ENCODE assay signal across 8 mouse cellular contexts in genomic region chr15:98510438-98511385, GRCm38 (mm10). TPM values are rescaled to one million over a fixed set of nuclear protein-coding genes. Genes with fewer than 3 reads are reported as not detected.
DNase-seq lines count a peak whose midpoint lies in the region; ATAC-seq and TF ChIP-seq lines count a peak whose summit lies in the region.

No protein-coding gene starts in this region.

- 32% methylated on average over 25 of the region's 25 CpGs for WGBS in forebrain, embryonic 13.5 days

- TF ChIP-seq CTCF in MEL (IDR thresholded peaks at IDR 0.05 in 2 of 3, conservative IDR thresholded peaks at IDR 0.05 in 1 of 3; ENCODE audit: control insufficient read depth in 1 of 3, insufficient read depth in 1 of 3, low read depth in 2 of 3, low read length in 3 of 3, poor library complexity in 1 of 3, severe bottlenecking in 1 of 3): peak; percentile 80 to 98 (median 89)

- TF ChIP-seq RAD21 in MEL (IDR thresholded peaks at IDR 0.05; ENCODE audit: low read depth, low read length): peak; percentile 90

- intact Hi-C loops in heart, postnatal 14 days (cut with DNase I): loop anchor here (5.0 to 10.0 kb wide), 3 partner anchors 107 to 1947 kb away; partner anchors contain the start of genes Pfkm and Senp1

- TF ChIP-seq EP300 in MEL (IDR thresholded peaks at IDR 0.05; ENCODE audit: low read depth in 1 of 2, low read length in 2 of 2): peak in 1 of 2 experiments; percentile 15; a peak in 2 of 4 replicates

- no peaks in the 10 kb centered on the region for H3K27me3 ChIP-seq in MEL (ENCODE audit: control insufficient read depth in 1 of 2, insufficient read depth in 2 of 2, low read length in 2 of 2)
- no peaks in the 10 kb centered on the region for H3K27me3 ChIP-seq in forebrain, embryonic 13.5 days

- peak overlapping the region; percentile 50 for H3K4me2 ChIP-seq in forebrain, embryonic 13.5 days

- DNase-seq in MEL (ENCODE audit: low read depth, low spot score): peak; percentile 98
- peak; percentile 71 for DNase-seq in c-Kit-positive CD71-positive TER-119-negative erythroid progenitor cells, embryonic 14.5 days (ENCODE audit: low read depth)
- DNase-seq in heart, postnatal 14 days: peak; percentile 82 to 89
- peak; percentile 82 to 83 for DNase-seq in layer of hippocampus, postnatal 10 days (ENCODE audit: low spot score in 2 of 2)
- peak; percentile 83 for DNase-seq in lung, postnatal 14 days
- peak; percentile 59 for DNase-seq in retina, adult 2 months (ENCODE audit: low read depth, low spot score)
- peak; percentile 83 to 90 for DNase-seq in thymus, postnatal 36 days

- peak; percentile 27; the same call in 1 of the 2 replicates for ATAC-seq in forebrain, embryonic 13.5 days

- peak overlapping the region; percentile 76 for H3K9ac ChIP-seq in MEL (ENCODE audit: control insufficient read depth, low read depth, low read length, poor library complexity, severe bottlenecking)
- H3K9ac ChIP-seq in forebrain, embryonic 13.5 days: peak overlapping the region; percentile 37; the same call in 1 of the 2 replicates

- peaks cover 0 to 25% of the 10 kb centered on the region in 2 experiments; a peak in 2 of 4 replicates for H3K36me3 ChIP-seq in MEL (ENCODE audit: control insufficient read depth in 1 of 2, insufficient read depth in 2 of 2, low read length in 2 of 2)
- 0 out of 2 replicates have a peak, but pooled peaks cover 2% of the 10 kb centered on the region for H3K36me3 ChIP-seq in forebrain, embryonic 13.5 days (ENCODE audit: poor library complexity, severe bottlenecking)

- H3K27ac ChIP-seq in MEL (ENCODE audit: control insufficient read depth, low read depth, low read length): peak overlapping the region; percentile 90
- no peak overlapping the region for H3K27ac ChIP-seq in forebrain, embryonic 13.5 days

- peaks cover 19 to 40% of the 10 kb centered on the region in 2 experiments for H3K4me1 ChIP-seq in MEL (ENCODE audit: control insufficient read depth in 1 of 2, insufficient read depth in 2 of 2, low read length in 2 of 2)
- H3K4me1 ChIP-seq in forebrain, embryonic 13.5 days: peaks cover 6% of the 10 kb centered on the region

- no peaks in the 10 kb centered on the region for H3K9me3 ChIP-seq in MEL (replicated peaks; ENCODE audit: insufficient read depth, low read length)
- H3K9me3 ChIP-seq in forebrain, embryonic 13.5 days (replicated peaks): no peaks in the 10 kb centered on the region

- H3K79me2 ChIP-seq in MEL (ENCODE audit: control insufficient read depth, insufficient read depth, low read length, poor library complexity): no peaks in the 10 kb centered on the region; the same call in 1 of the 2 replicates

- peak overlapping the region; percentile 72 to 73 for H3K4me3 ChIP-seq in MEL (ENCODE audit: control insufficient read depth in 1 of 2, insufficient read depth in 1 of 2, low read depth in 2 of 2, low read length in 2 of 2)
- peak overlapping the region; percentile 23 for H3K4me3 ChIP-seq in forebrain, embryonic 13.5 days

- peak in 1 of 2 experiments; percentile 42; a peak in 1 of 4 replicates for TF ChIP-seq POLR2A in MEL (IDR thresholded peaks at IDR 0.05; ENCODE audit: control insufficient read depth in 1 of 2, insufficient read depth in 1 of 2, low read depth in 1 of 2, low read length in 2 of 2, poor library complexity in 1 of 2)

TF ChIP-seq in MEL, 35 proteins besides CTCF, POLR2A, EP300 and RAD21 (continues in another document):
- TF ChIP-seq GATA1 (IDR thresholded peaks at IDR 0.05; ENCODE audit: low read depth, low read length) (peak; percentile 54), ZNF384 (IDR thresholded peaks at IDR 0.05; ENCODE audit: low read depth, low read length) (0 out of 2 replicates have a peak, but pooled peaks have one; percentile 47), SMC3 (IDR thresholded peaks at IDR 0.05; ENCODE audit: low read depth, low read length) (peak; percentile 80), MYB (IDR thresholded peaks at IDR 0.05; ENCODE audit: low read depth, low read length) (no peak), MXI1 (IDR thresholded peaks at IDR 0.05; ENCODE audit: low read depth, low read length) (no peak; the same call in 1 of the 2 replicates), POLR2AphosphoS2 (IDR thresholded peaks at IDR 0.05; ENCODE audit: low read length) (no peak), CHD1 (IDR thresholded peaks at IDR 0.05; ENCODE audit: low read depth, low read length) (no peak; the same call in 1 of the 2 replicates), GABPA (IDR thresholded peaks at IDR 0.05; ENCODE audit: low read depth, low read length) (no peak), SIN3A (IDR thresholded peaks at IDR 0.05; ENCODE audit: low read length) (peak; percentile 77), NELFE (IDR thresholded peaks at IDR 0.05; ENCODE audit: low read depth, low read length) (no peak), ZC3H11A (IDR thresholded peaks at IDR 0.05; ENCODE audit: low read depth, low read length) (peak; percentile 86), TCF12 (IDR thresholded peaks at IDR 0.05; ENCODE audit: low read depth, low read length) (no peak), JUND (IDR thresholded peaks at IDR 0.05; ENCODE audit: low read depth, low read length) (0 out of 2 replicates have a peak, but pooled peaks have one; percentile 22), UBTF (IDR thresholded peaks at IDR 0.05; ENCODE audit: borderline replicate concordance, insufficient read depth, low read depth, low read length) (no peak), CHD2 (IDR thresholded peaks at IDR 0.05; ENCODE audit: low read length) (no peak), USF2 (IDR thresholded peaks at IDR 0.05; ENCODE audit: borderline replicate concordance in 1 of 2, insufficient read depth in 1 of 2, low read depth in 1 of 2, low read length in 2 of 2) (no peak), USF1 (IDR thresholded peaks at IDR 0.05; ENCODE audit: low read depth, low read length) (0 out of 2 replicates have a peak, but pooled peaks have one; percentile 45), BHLHE40 (IDR thresholded peaks at IDR 0.05; ENCODE audit: borderline replicate concordance, low read depth, low read length) (no peak; the same call in 1 of the 2 replicates), MEF2A (IDR thresholded peaks at IDR 0.05; ENCODE audit: extremely low read depth, insufficient replicate concordance, low read depth, low read length, poor library complexity, severe bottlenecking) (no peak), TBP (IDR thresholded peaks at IDR 0.05; ENCODE audit: low read depth, low read length) (0 out of 2 replicates have a peak, but pooled peaks have one; percentile 32), MAFK (IDR thresholded peaks at IDR 0.05; ENCODE audit: borderline replicate concordance, low read depth, low read length) (no peak), MAZ (IDR thresholded peaks at IDR 0.05; ENCODE audit: low read depth, low read length) (peak; percentile 89), NRF1 (IDR thresholded peaks at IDR 0.05; ENCODE audit: insufficient read depth, low read depth, low read length, poor library complexity, severe bottlenecking) (no peak), POLR2AphosphoS5 (IDR thresholded peaks at IDR 0.05; ENCODE audit: borderline replicate concordance, low read depth, low read length) (no peak), MAX (IDR thresholded peaks at IDR 0.05; ENCODE audit: low read length) (no peak), MYC (IDR thresholded peaks at IDR 0.05; ENCODE audit: low read depth, low read length) (peak; percentile 42; the same call in 1 of the 2 replicates), E2F4 (IDR thresholded peaks at IDR 0.05; ENCODE audit: borderline replicate concordance, low read depth, low read length) (no peak), HCFC1 (IDR thresholded peaks at IDR 0.05; ENCODE audit: low read depth, low read length) (no peak), ELF1 (IDR thresholded peaks at IDR 0.05; ENCODE audit: low read depth, low read length) (0 out of 2 replicates have a peak, but pooled peaks have one; percentile 28), TAL1 (IDR thresholded peaks at IDR 0.05; ENCODE audit: low read length) (no peak)

RNA-seq across cellular contexts. Expression of gene Olfr279, which starts 18.5 kb away (rescaled TPM):
- total RNA-seq in MEL (2012; rRNA removed): under 0.01 TPM in 1 of 2 replicates, not detected in the other
- 10 to 100 TPM in 1 of 2 experiments, under 1 TPM in 1; 0.03 to 81.4 TPM for polyA plus RNA-seq in MEL (2012; ENCODE audit: insufficient read depth in 1 of 2, insufficient read length in 2 of 2, low read depth in 1 of 2, low replicate concordance in 2 of 2, missing spikeins in 1 of 2)
- not detected in 2 replicates for polyA plus RNA-seq in forebrain, embryonic 13.5 days (2015; fragmentation: Nextera tagmentation; extraction: Ambion mirVana)
- not detected for total RNA-seq in heart, postnatal 14 days (2021)
- not detected for total RNA-seq in layer of hippocampus, postnatal 10 days (2021)

RNA-seq across cellular contexts. Expression of gene Kansl2, which starts 23.4 kb away (rescaled TPM):
- total RNA-seq in MEL (2012; rRNA removed): 150 and 157 TPM in 2 replicates
- polyA plus RNA-seq in MEL (2012; ENCODE audit: insufficient read depth in 1 of 2, insufficient read length in 2 of 2, low read depth in 1 of 2, low replicate concordance in 2 of 2, missing spikeins in 1 of 2): 100 to 1,000 TPM in 1 of 2 experiments, not detected in 1; 170 TPM
- 150 and 157 TPM in 2 replicates for polyA plus RNA-seq in forebrain, embryonic 13.5 days (2015; fragmentation: Nextera tagmentation; extraction: Ambion mirVana)
- total RNA-seq in heart, postnatal 14 days (2021): 10 to 100 TPM; 78.4 to 82.2 TPM
- 10 to 100 TPM; 71.9 to 73.2 TPM for total RNA-seq in layer of hippocampus, postnatal 10 days (2021)

RNA-seq across cellular contexts. Expression of gene Lalba, which starts 28.2 kb away (rescaled TPM):
- not detected in 2 replicates for total RNA-seq in MEL (2012; rRNA removed)
- polyA plus RNA-seq in MEL (2012; ENCODE audit: insufficient read depth in 1 of 2, insufficient read length in 2 of 2, low read depth in 1 of 2, low replicate concordance in 2 of 2, missing spikeins in 1 of 2): not detected
- polyA plus RNA-seq in forebrain, embryonic 13.5 days (2015; fragmentation: Nextera tagmentation; extraction: Ambion mirVana): not detected in 2 replicates
- not detected for total RNA-seq in heart, postnatal 14 days (2021)
- total RNA-seq in layer of hippocampus, postnatal 10 days (2021): not detected

RNA-seq across cellular contexts. Expression of gene OR5BS1P, which starts 41.0 kb away (rescaled TPM):
- 0.04 TPM in 1 of 2 replicates, not detected in the other for total RNA-seq in MEL (2012; rRNA removed)
- not detected for polyA plus RNA-seq in MEL (2012; ENCODE audit: insufficient read depth in 1 of 2, insufficient read length in 2 of 2, low read depth in 1 of 2, low replicate concordance in 2 of 2, missing spikeins in 1 of 2)
- not detected in 2 replicates for polyA plus RNA-seq in forebrain, embryonic 13.5 days (2015; fragmentation: Nextera tagmentation; extraction: Ambion mirVana)
- not detected for total RNA-seq in heart, postnatal 14 days (2021)
- not detected for total RNA-seq in layer of hippocampus, postnatal 10 days (2021)

RNA-seq across cellular contexts. Expression of gene Olfr281, which starts 58.3 kb away (rescaled TPM):
- total RNA-seq in MEL (2012; rRNA removed): 0.08 TPM in 1 of 2 replicates, not detected in the other
- under 1 TPM in 1 of 2 experiments, not detected in 1; 0.40 TPM for polyA plus RNA-seq in MEL (2012; ENCODE audit: insufficient read depth in 1 of 2, insufficient read length in 2 of 2, low read depth in 1 of 2, low replicate concordance in 2 of 2, missing spikeins in 1 of 2)
- polyA plus RNA-seq in forebrain, embryonic 13.5 days (2015; fragmentation: Nextera tagmentation; extraction: Ambion mirVana): not detected in 2 replicates
- not detected for total RNA-seq in heart, postnatal 14 days (2021)
- total RNA-seq in layer of hippocampus, postnatal 10 days (2021): not detected
